Comparison of ENCODE assay signal across 12 mouse cellular contexts in genomic region chr2:73346345-73347086, GRCm38 (mm10). TPM values are rescaled to one million over a fixed set of nuclear protein-coding genes. Genes with fewer than 3 reads are reported as not detected.
DNase-seq lines count a peak whose midpoint lies in the region; ATAC-seq lines count a peak whose summit lies in the region.
"Had no signal": no experiment of that assay in that cellular context is flagged by ENCODE, and none has a peak within 500 bp of the region (broad histone marks: within the 10 kb centered on the region; RNA-seq: fewer than 3 reads in every experiment).

No protein-coding gene starts in this region.

- no peak overlapping the region for H3K27ac ChIP-seq in heart, embryonic 12.5 days (ENCODE audit: poor library complexity, severe bottlenecking)
- 0 out of 2 replicates have a peak overlapping the region, but pooled peaks have one; percentile 33 for H3K27ac ChIP-seq in embryonic facial prominence, embryonic 14.5 days (replicated peaks; ENCODE audit: low read depth, low read length)
- no peak overlapping the region for H3K27ac ChIP-seq in intestine, embryonic 16.5 days (ENCODE audit: low read length)
- H3K27ac ChIP-seq: heart, adult 2 months had no signal

- no peaks in the 10 kb centered on the region for H3K36me3 ChIP-seq in heart, embryonic 12.5 days
- no peaks in the 10 kb centered on the region for H3K36me3 ChIP-seq in embryonic facial prominence, embryonic 14.5 days (ENCODE audit: control insufficient read depth, insufficient read depth, low read length)
- no peaks in the 10 kb centered on the region for H3K36me3 ChIP-seq in intestine, embryonic 16.5 days (ENCODE audit: control insufficient read depth, insufficient read depth, low read length)

- 50% methylated on average over 13 of the region's 13 CpGs for WGBS in heart, embryonic 12.5 days
- 58% methylated on average over 13 of the region's 13 CpGs for WGBS in embryonic facial prominence, embryonic 14.5 days
- WGBS in intestine, embryonic 16.5 days = 64% methylated on average over 13 of the region's 13 CpGs

- H3K4me3 ChIP-seq in heart, embryonic 12.5 days = no peak overlapping the region
- no peak overlapping the region for H3K4me3 ChIP-seq in embryonic facial prominence, embryonic 14.5 days (ENCODE audit: low read depth, low read length)
- H3K4me3 ChIP-seq in intestine, embryonic 16.5 days (ENCODE audit: low read length) = no peak overlapping the region
- H3K4me3 ChIP-seq: heart, adult 2 months had no signal

- 0 out of 2 replicates have a peak, but pooled peaks cover 1% of the 10 kb centered on the region for H3K4me1 ChIP-seq in heart, embryonic 12.5 days (replicated peaks)
- peaks cover 7% of the 10 kb centered on the region; the same call in 1 of the 2 replicates for H3K4me1 ChIP-seq in embryonic facial prominence, embryonic 14.5 days (ENCODE audit: control insufficient read depth, insufficient read depth, low read length)
- H3K4me1 ChIP-seq in intestine, embryonic 16.5 days (ENCODE audit: control insufficient read depth, insufficient read depth, low read length) = no peaks in the 10 kb centered on the region

- DNase-seq in heart, adult 11 months = peak; percentile 76
- DNase-seq in embryonic facial prominence, embryonic 14.5 days (ENCODE audit: low spot score) = peak; percentile 17
- DNase-seq in layer of hippocampus, adult 9-11 months = peak; percentile 88
- DNase-seq in right cerebral cortex, adult 18-20 months = peak; percentile 69
- no peak for DNase-seq in liver
- DNase-seq in gastrocnemius, adult 8-10 months (ENCODE audit: low spot score in 2 of 2) = no peak
- DNase-seq: adrenal gland, postnatal 14 days; heart, adult 2 months; kidney, postnatal 14 days had no signal

- H3K4me2 ChIP-seq in heart, embryonic 12.5 days = no peak overlapping the region
- no peak overlapping the region for H3K4me2 ChIP-seq in embryonic facial prominence, embryonic 14.5 days (ENCODE audit: low read depth, low read length)
- no peak overlapping the region for H3K4me2 ChIP-seq in intestine, embryonic 16.5 days (ENCODE audit: low read depth, low read length)

- no peak overlapping the region for H3K9ac ChIP-seq in heart, embryonic 12.5 days
- H3K9ac ChIP-seq in embryonic facial prominence, embryonic 14.5 days (ENCODE audit: low read depth, low read length) = no peak overlapping the region
- no peak overlapping the region for H3K9ac ChIP-seq in intestine, embryonic 16.5 days (ENCODE audit: low read depth, low read length)

- ATAC-seq in heart, embryonic 12.5 days (ENCODE audit: insufficient number of reproducible peaks, low FRiP score) = no peak
- no peak for ATAC-seq in embryonic facial prominence, embryonic 14.5 days (ENCODE audit: low read depth)
- no peak for ATAC-seq in intestine, embryonic 16.5 days

- H3K9me3 ChIP-seq in heart, embryonic 12.5 days (replicated peaks) = no peaks in the 10 kb centered on the region
- H3K9me3 ChIP-seq in embryonic facial prominence, embryonic 14.5 days (ENCODE audit: control insufficient read depth, low read length) = no peaks in the 10 kb centered on the region
- no peaks in the 10 kb centered on the region for H3K9me3 ChIP-seq in intestine, embryonic 16.5 days (ENCODE audit: control insufficient read depth, low read length)

- H3K27me3 ChIP-seq in heart, embryonic 12.5 days (replicated peaks) = no peaks in the 10 kb centered on the region
- no peaks in the 10 kb centered on the region for H3K27me3 ChIP-seq in embryonic facial prominence, embryonic 14.5 days (replicated peaks; ENCODE audit: control insufficient read depth, insufficient read depth, low read length)
- no peaks in the 10 kb centered on the region for H3K27me3 ChIP-seq in intestine, embryonic 16.5 days (replicated peaks; ENCODE audit: control insufficient read depth, insufficient read depth, low read length)
- H3K27me3 ChIP-seq: CH12.LX had no signal

RNA-seq across cellular contexts. Expression of gene Cir1, which starts 34.0 kb away (rescaled TPM):
- 15.2 and 19.0 TPM in 2 replicates for polyA plus RNA-seq in heart, embryonic 12.5 days (2016; fragmentation: Nextera tagmentation; extraction: Ambion mirVana)
- polyA plus RNA-seq in embryonic facial prominence, embryonic 14.5 days (2014; fragmentation: Nextera tagmentation; extraction: Ambion mirVana) = 23.8 and 25.5 TPM in 2 replicates
- 14.7 and 14.9 TPM in 2 replicates for polyA plus RNA-seq in intestine, embryonic 16.5 days (2015; fragmentation: Nextera tagmentation; extraction: Ambion mirVana)
- 10 to 100 TPM in 2 of 4 experiments, 1 to 10 TPM in 2; 8.8 to 14.1 (median 11.7) TPM for total RNA-seq in gastrocnemius, adult 8-10 months (2022)

RNA-seq across cellular contexts. Expression of gene Scrn3, which starts 34.1 kb away (rescaled TPM):
- polyA plus RNA-seq in heart, embryonic 12.5 days (2016; fragmentation: Nextera tagmentation; extraction: Ambion mirVana) = 14.9 and 16.5 TPM in 2 replicates
- polyA plus RNA-seq in embryonic facial prominence, embryonic 14.5 days (2014; fragmentation: Nextera tagmentation; extraction: Ambion mirVana) = 12.7 and 14.2 TPM in 2 replicates
- polyA plus RNA-seq in intestine, embryonic 16.5 days (2015; fragmentation: Nextera tagmentation; extraction: Ambion mirVana) = 16.6 and 16.9 TPM in 2 replicates
- 10 to 100 TPM; 57.9 to 59.9 (median 58.6) TPM for total RNA-seq in gastrocnemius, adult 8-10 months (2022)

RNA-seq across cellular contexts. Expression of gene Gpr155, which starts 39.9 kb away (rescaled TPM):
- polyA plus RNA-seq in heart, embryonic 12.5 days (2016; fragmentation: Nextera tagmentation; extraction: Ambion mirVana) = 4.9 and 5.8 TPM in 2 replicates
- polyA plus RNA-seq in embryonic facial prominence, embryonic 14.5 days (2014; fragmentation: Nextera tagmentation; extraction: Ambion mirVana) = 7.1 and 7.9 TPM in 2 replicates
- 15.1 and 17.5 TPM in 2 replicates for polyA plus RNA-seq in intestine, embryonic 16.5 days (2015; fragmentation: Nextera tagmentation; extraction: Ambion mirVana)
- 10 to 100 TPM; 14.6 to 21.7 (median 19.3) TPM for total RNA-seq in gastrocnemius, adult 8-10 months (2022)

Comparison
In these comparisons a context has a peak if more than half of its experiments do, and no peak if none do; other contexts are left out.
1. DNase-seq: peak in heart, adult 11 months (single experiment), embryonic facial prominence, embryonic 14.5 days (single experiment), layer of hippocampus, adult 9-11 months (single experiment) and right cerebral cortex, adult 18-20 months (single experiment); none in liver (single experiment) and gastrocnemius, adult 8-10 months (0 of 2).